Mouse (Mus musculus): ENCODE measurements at regions not wholly inside any gene's neighbourhood (a gene's known extent, or its start where the extent isn't known, plus 50 kb on each side); places are given as distances from the start of the nearest gene placed in this dataset.
A peak's percentile ranks its signal among the peaks of the same experiment; 100 is the strongest.

DNA sequence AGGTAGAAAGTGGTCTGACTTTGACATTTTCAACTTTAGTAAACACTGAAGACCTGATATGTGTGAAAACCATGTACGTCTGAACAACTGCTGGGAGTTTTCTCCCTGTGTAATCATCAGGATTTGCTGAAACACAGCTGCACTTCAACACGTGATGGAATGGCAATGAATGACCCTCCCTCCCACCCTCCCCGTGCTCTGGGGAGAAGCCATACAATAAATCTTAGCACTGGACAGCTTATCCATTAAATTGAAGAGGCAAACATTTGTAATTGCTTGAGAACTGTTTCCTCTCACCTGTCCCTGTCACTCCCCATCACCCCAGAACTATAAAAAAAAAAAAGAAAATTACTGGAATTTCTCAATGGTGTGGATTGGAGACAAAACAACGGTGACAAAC is 159.1 kb downstream of the Calcrl start:
- no peak for DNase-seq (ENCODE audit: low spot score)

DNA sequence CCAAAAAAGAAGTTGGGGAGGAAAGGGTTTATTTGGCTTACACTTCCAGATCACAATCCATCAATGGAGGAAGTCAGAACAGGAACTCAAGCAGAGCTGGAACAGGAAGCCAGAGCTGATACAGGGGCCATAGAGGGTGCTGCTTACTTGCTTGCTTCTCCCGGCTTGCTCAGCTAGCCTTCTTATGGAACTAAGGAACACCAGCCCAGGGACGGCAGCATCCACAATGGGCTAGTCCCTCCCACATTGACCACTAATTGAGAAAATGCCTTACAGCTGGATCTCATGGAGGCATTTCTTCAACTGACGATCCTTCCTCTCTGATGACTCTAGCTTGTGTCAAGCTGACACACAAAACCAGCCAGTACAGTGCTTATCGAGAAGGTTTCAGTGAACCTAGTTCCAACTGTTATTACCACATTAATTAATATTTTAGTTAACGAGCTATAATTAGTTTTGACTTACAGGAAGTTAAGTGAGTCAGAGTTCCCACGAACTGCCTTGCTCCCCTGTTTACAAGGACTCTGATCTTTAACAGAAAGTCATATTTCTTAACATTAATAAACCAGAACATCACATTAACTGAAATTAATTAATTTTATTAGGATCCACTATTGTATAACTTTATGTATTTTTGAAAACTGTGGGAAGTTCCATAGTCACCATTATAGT is 158.2 kb downstream of the Calcrl start:
- DNase-seq (ENCODE audit: low spot score) = peak; percentile 36

DNA sequence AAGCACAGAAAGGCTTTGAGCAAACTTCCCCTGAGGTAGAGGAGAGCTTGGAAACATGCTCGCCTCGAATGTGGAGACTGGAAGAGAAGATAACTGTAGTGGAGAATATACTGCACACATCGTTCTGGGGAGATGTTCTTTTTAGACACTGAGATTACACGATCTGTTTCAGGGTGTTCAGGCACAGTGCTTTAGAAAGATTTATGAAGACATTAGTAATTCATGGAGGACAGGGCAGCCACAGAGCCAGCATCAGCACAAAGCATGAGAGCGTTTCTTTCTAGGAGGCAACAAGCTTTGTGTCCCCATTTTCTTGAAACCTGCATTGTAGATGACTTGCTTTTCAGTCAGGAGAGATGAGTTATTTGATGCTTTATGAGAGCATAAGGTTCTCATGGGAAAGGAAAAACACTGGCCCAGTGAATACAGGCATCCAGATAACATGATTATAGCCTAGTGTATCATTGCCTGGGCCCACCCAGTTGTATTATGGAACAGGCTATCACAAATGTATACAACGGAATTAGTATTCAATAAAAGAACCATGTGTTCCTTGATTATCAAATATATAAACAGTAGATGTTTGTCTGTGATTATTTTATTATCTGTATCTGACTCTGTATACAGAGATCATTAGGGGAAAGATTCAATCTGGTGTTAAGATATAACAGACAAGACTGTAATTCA is 151.0 kb downstream of the Calcrl start:
- peak; percentile 57 for DNase-seq (ENCODE audit: low spot score)

DNA sequence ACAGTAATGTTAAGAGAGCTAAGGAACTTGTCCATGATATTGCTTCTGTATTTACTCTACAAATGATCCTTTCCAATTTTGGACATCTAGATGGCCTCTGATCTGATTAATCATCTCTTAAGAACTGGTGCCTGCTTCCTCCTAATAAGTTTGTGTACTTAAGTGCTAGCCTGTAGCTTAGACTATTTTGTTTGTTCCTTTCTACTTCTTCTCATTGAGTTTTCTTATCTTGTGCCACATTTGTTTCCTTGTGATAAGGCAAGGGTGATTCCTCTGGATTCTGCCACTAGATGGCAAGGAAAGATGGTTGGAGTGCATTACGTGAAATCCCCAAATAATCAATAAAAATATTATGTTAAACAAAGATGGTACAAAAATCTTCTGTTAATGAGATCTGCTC is 148.0 kb downstream of the Calcrl start:
- DNase-seq (ENCODE audit: low spot score) = peak; percentile 66

Data from lung, postnatal 25 days (tissue).